ENCODE assay signal across 8 mouse cellular contexts in genomic region chr6:146685781-146686308, GRCm38 (mm10). TPM values are rescaled to one million over a fixed set of nuclear protein-coding genes. Genes with fewer than 3 reads are reported as not detected.
DNase-seq lines count a peak whose midpoint lies in the region.

No protein-coding gene starts in this region.

- peak; percentile 14 to 28 for DNase-seq in layer of hippocampus, postnatal 10 days (ENCODE audit: low spot score in 2 of 2)
- no peak for DNase-seq in layer of hippocampus, adult 9-11 months
- DNase-seq in T-cell, adult 2 months (ENCODE audit: low spot score), result peak; percentile 72
- peak; percentile 23 to 26 for DNase-seq in gastrocnemius, postnatal 4 days (ENCODE audit: low spot score in 2 of 2)
- peak; percentile 40 to 42 for DNase-seq in kidney, postnatal 25 days
- DNase-seq in natural killer cell, adult 2 months (ENCODE audit: low spot score in 2 of 2), result peak; percentile 68 to 73
- DNase-seq in frontal cortex, postnatal 10 days (ENCODE audit: low spot score in 2 of 2), result no peak
- no peak for DNase-seq in frontal cortex, postnatal 36 days (ENCODE audit: low spot score in 2 of 2)

RNA-seq across cellular contexts. Expression of gene Stk38l, which starts 39.0 kb away (rescaled TPM):
- total RNA-seq in layer of hippocampus, postnatal 10 days (2021), result 10 to 100 TPM; 19.2 to 22.9 TPM
- total RNA-seq in gastrocnemius, postnatal 4 days (2021), result 10 to 100 TPM; 10.7 to 11.9 TPM

RNA-seq across cellular contexts. Expression of gene Tm7sf3, which starts 43.2 kb away (rescaled TPM):
- 10 to 100 TPM; 38.8 to 42.2 TPM for total RNA-seq in layer of hippocampus, postnatal 10 days (2021)
- 10 to 100 TPM; 25.0 to 29.1 TPM for total RNA-seq in gastrocnemius, postnatal 4 days (2021)

RNA-seq across cellular contexts. Expression of gene Med21, which starts 43.5 kb away (rescaled TPM):
- total RNA-seq in layer of hippocampus, postnatal 10 days (2021), result 10 to 100 TPM; 41.1 to 46.1 TPM
- total RNA-seq in gastrocnemius, postnatal 4 days (2021), result 10 to 100 TPM; 50.4 to 53.9 TPM

Comparison
In these comparisons a context has a peak if more than half of its experiments do, and no peak if none do; other contexts are left out.
1. DNase-seq: peak in layer of hippocampus, postnatal 10 days (2 of 2), T-cell, adult 2 months (single experiment), gastrocnemius, postnatal 4 days (2 of 2), kidney, postnatal 25 days (2 of 2) and natural killer cell, adult 2 months (2 of 2); none in layer of hippocampus, adult 9-11 months (single experiment), frontal cortex, postnatal 10 days (0 of 2) and frontal cortex, postnatal 36 days (0 of 2).